Mouse (Mus musculus): Measurements from ENCODE around the gene Gnb3.

Gene Gnb3

GRCm38 (mm10) chr6:124787722-124788121 is 52.4 kb downstream of the Gnb3 start:
- Histone ChIP-seq H3K27me3 (ENCODE audit: insufficient read depth, low read length) (no peaks in the 10 kb centered on the region), H3K4me3 (replicated peaks; ENCODE audit: low read length) (no peak overlapping the region), H3K4me1 (replicated peaks; ENCODE audit: low read depth, low read length) (peaks cover 37% of the 10 kb centered on the region), H3K9me3 (ENCODE audit: low read length) (no peaks in the 10 kb centered on the region), H3K36me3 (ENCODE audit: insufficient read depth, low read length) (no peaks in the 10 kb centered on the region)
- TF ChIP-seq CTCF (conservative IDR thresholded peaks at IDR 0.05; ENCODE audit: low read length): no peak
- no peak for TF ChIP-seq NANOG (IDR thresholded peaks at IDR 0.05; ENCODE audit: borderline replicate concordance, low read length)
- TF ChIP-seq POU5F1 (IDR thresholded peaks at IDR 0.05; ENCODE audit: borderline replicate concordance, low read length): no peak

DNA sequence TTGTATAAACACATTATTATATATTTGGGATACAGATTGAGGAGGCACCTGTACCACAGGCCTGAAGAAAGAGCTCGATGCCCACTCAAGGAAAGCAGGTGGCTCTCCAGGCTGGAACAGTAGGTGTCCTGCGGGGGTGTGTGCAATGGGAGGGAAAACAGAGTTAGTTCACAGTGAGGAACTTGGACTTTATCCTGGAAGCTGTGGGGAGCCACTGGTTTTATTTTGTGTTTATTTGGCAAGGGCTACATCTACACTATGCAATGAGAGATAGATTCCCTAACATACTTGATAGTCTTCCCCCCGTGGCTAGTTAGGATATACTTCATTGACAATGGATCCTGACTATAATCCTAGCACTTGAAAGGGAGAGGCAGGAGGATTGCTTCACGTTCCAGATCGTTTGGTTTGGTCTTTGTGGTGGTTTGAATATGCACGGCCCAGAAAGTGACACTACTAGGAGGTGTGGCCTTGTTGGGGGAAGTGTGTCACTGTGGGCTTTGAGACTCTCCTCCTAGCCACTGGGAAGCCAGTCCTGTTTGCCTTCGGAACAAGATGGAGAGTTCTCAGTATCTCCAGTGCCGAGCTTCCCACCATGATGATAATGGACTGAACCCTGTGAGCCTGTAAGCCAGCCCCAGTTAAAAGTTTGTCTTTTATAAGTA is 53.2 kb downstream of the Gnb3 start:
- H3K9me3 ChIP-seq (ENCODE audit: low read length): no peaks in the 10 kb centered on the region
- H3K36me3 ChIP-seq (ENCODE audit: insufficient read depth, low read length): no peaks in the 10 kb centered on the region
- H3K27me3 ChIP-seq (ENCODE audit: insufficient read depth, low read length): no peaks in the 10 kb centered on the region
- H3K4me3 ChIP-seq (replicated peaks; ENCODE audit: low read length): no peak overlapping the region
- TF ChIP-seq POU5F1 (IDR thresholded peaks at IDR 0.05; ENCODE audit: borderline replicate concordance, low read length) (no peak), CTCF (conservative IDR thresholded peaks at IDR 0.05; ENCODE audit: low read length) (no peak), NANOG (IDR thresholded peaks at IDR 0.05; ENCODE audit: borderline replicate concordance, low read length) (no peak)
- H3K4me1 ChIP-seq (replicated peaks; ENCODE audit: low read depth, low read length): peaks cover 42% of the 10 kb centered on the region

All from E14TG2a.4 (cell line).